Mouse (Mus musculus) cerebellum, adult 2 months (tissue): ENCODE measurements at regions not wholly inside any gene's neighbourhood (a gene's known extent, or its start where the extent isn't known, plus 50 kb on each side); places are given as distances from the start of the nearest gene placed in this dataset.

Source experiments
- CTCF ChIP-seq: fragments of 200-500 bp; IDR thresholded peaks from 2 replicates; pipeline ENCODE4 v1.5.1; 2011; ENCODE audit warnings: low read depth, mild to moderate bottlenecking, control low read depth, low read length, moderate library complexity, borderline replicate concordance; ENCODE audit not compliant: insufficient read depth
- POLR2A ChIP-seq: fragments of 200-500 bp; IDR thresholded peaks from 2 replicates; pipeline ENCODE4 v1.6.1; 2011; ENCODE audit warnings: low read length, control low read depth, borderline replicate concordance; ENCODE audit not compliant: insufficient read depth

GRCm38 (mm10) chr4:7852006-7852615 lies 386.7 kb downstream of the Car8 start:
- TF ChIP-seq CTCF (no peak), POLR2A (no peak)
